Mouse (Mus musculus): Measurements from ENCODE around the gene Tarbp2. TPM values are rescaled to one million over a fixed set of nuclear protein-coding genes. Genes with fewer than 3 reads are reported as not detected.

Tarbp2 gene
- total and polyA plus RNA-seq, 3 experiments, result 62.2 to 105 (median 75.6) TPM

DNA sequence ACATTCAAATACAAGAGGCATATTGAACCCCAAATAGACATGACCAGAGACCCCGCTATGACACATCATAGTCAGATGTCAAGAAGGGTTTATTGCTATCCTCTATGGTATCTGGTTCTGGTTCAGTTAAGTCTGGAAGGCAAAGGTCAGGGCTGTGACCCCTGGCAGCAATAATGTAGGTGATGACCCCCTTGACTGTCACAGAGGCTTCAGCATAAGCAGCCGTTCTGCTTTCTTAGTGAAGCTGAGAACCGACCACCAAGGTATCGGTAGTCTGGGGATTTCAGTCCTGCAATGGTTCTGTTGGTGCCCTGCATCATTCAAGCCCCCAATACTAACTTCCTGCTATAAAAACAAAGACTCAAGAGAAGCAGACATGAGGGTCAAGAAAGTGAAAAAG is 13.6 kb downstream of the Tarbp2 start:
- in situ Hi-C loops (cut with MboI; ENCODE audit: low pct_ligation_motif_present, low pct_unique_long_range_greater_than_20kb, low sequenced_read_pairs) (no loop called here), dilution Hi-C loops (cut with MboI; ENCODE audit: extremely low pct_ligation_motif_present, extremely low pct_unique_long_range_greater_than_20kb, low sequenced_read_pairs) (no loop called here)
- H3K27me3 ChIP-seq (replicated peaks), result no peaks in the 10 kb centered on the region
- H3K36me3 ChIP-seq (replicated peaks in 1 of 2; ENCODE audit: control insufficient read depth in 1 of 2, insufficient read depth in 1 of 2, low read length in 1 of 2), result peaks cover 41 to 90% of the 10 kb centered on the region in 2 experiments
- no peaks in the 10 kb centered on the region for H3K9me3 ChIP-seq (replicated peaks; ENCODE audit: low read length)
- no peak overlapping the region for H3K9ac ChIP-seq (ENCODE audit: insufficient read depth, low read depth)
- no peak overlapping the region for H3K4me2 ChIP-seq (ENCODE audit: insufficient read depth, low read depth, poor library complexity, severe bottlenecking)
- H3K79me2 ChIP-seq (replicated peaks; ENCODE audit: control insufficient read depth, extremely low read depth, insufficient read depth, poor library complexity, severe bottlenecking), result no peaks in the 10 kb centered on the region
- no peak overlapping the region for H3K27ac ChIP-seq (ENCODE audit: insufficient read depth, low read depth)
- H3K4me3 ChIP-seq (replicated peaks in 1 of 3; ENCODE audit: low read depth in 2 of 3, low read length in 2 of 3, poor library complexity in 1 of 3), result no peak overlapping the region
- TF ChIP-seq HCFC1 (IDR thresholded peaks at IDR 0.05; ENCODE audit: low read depth, low read length) (no peak), TBP (conservative IDR thresholded peaks at IDR 0.05; ENCODE audit: low read depth, low read length) (no peak), ZC3H11A (IDR thresholded peaks at IDR 0.05; ENCODE audit: low read depth, low read length) (no peak), ETS1 (conservative IDR thresholded peaks at IDR 0.05; ENCODE audit: low read depth, low read length) (no peak), MEF2A (IDR thresholded peaks at IDR 0.05; ENCODE audit: borderline replicate concordance, low read depth, low read length) (no peak), TCF12 (IDR thresholded peaks at IDR 0.05; ENCODE audit: low read depth, low read length) (no peak), KAT2A (IDR thresholded peaks at IDR 0.05; ENCODE audit: insufficient replicate concordance, low read length) (no peak), MAX (IDR thresholded peaks at IDR 0.05; ENCODE audit: low read length) (no peak), CTCF (conservative IDR thresholded peaks at IDR 0.05 in 1 of 2, IDR thresholded peaks at IDR 0.05 in 1 of 2; ENCODE audit: low read depth in 2 of 2, low read length in 2 of 2) (no peak)
- peaks cover 0 to 8% of the 10 kb centered on the region in 2 experiments; a peak in 1 of 4 replicates for H3K4me1 ChIP-seq (ENCODE audit: control insufficient read depth in 1 of 2, insufficient read depth in 2 of 2)
- DNase-seq (ENCODE audit: extremely low read depth), result no peak

DNA sequence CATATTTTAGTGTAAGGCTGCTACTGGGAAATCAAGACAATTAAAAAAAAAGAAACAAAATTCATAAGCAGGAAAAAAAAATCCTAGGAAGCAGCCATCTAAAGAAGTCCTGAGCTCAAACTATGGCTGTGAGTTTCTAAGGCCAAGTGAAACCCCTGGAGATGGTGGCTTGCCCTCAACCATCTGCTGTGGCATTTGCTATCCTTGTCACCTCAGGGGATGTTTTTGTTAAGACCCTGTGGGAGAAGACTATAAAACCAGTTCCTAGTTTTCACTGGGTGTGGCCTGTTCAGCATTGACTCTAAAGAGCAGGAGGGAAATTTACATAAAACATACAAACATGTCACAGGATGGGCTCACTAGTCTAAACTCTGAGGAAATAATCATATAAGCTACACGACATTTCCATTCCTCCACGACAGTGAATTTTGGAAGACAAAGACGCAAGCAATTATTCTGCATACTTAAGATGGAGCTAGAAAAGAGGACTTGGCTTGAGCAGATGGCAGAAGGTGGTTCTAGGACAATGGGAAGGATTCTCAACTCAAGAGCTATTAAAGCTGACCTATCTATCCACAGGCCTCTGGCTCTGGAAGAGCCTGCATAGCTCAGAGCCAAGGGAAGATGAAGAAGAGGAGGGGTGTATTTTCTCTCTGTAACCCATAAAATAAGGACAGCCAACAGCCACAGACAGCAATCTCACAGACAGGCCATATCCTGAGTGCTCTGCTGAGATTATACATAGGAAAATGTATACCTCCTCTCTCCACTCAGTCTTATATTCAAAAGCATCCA is 14.3 kb downstream of the Tarbp2 start:
- no peak for DNase-seq (ENCODE audit: extremely low read depth)
- no peak overlapping the region for H3K9ac ChIP-seq (ENCODE audit: insufficient read depth, low read depth)
- no peaks in the 10 kb centered on the region for H3K27me3 ChIP-seq (replicated peaks)
- dilution Hi-C loops (cut with MboI; ENCODE audit: extremely low pct_ligation_motif_present, extremely low pct_unique_long_range_greater_than_20kb, low sequenced_read_pairs), result no loop called here
- in situ Hi-C loops (cut with MboI; ENCODE audit: low pct_ligation_motif_present, low pct_unique_long_range_greater_than_20kb, low sequenced_read_pairs), result no loop called here
- no peak overlapping the region for H3K4me3 ChIP-seq (replicated peaks in 1 of 3; ENCODE audit: low read depth in 2 of 3, low read length in 2 of 3, poor library complexity in 1 of 3)
- no peak overlapping the region for H3K4me2 ChIP-seq (ENCODE audit: insufficient read depth, low read depth, poor library complexity, severe bottlenecking)
- peaks cover 42 to 92% of the 10 kb centered on the region in 2 experiments for H3K36me3 ChIP-seq (replicated peaks in 1 of 2; ENCODE audit: control insufficient read depth in 1 of 2, insufficient read depth in 1 of 2, low read length in 1 of 2)
- no peak overlapping the region for H3K27ac ChIP-seq (ENCODE audit: insufficient read depth, low read depth)
- H3K79me2 ChIP-seq (replicated peaks; ENCODE audit: control insufficient read depth, extremely low read depth, insufficient read depth, poor library complexity, severe bottlenecking), result no peaks in the 10 kb centered on the region
- H3K9me3 ChIP-seq (replicated peaks; ENCODE audit: low read length), result no peaks in the 10 kb centered on the region
- H3K4me1 ChIP-seq (ENCODE audit: control insufficient read depth in 1 of 2, insufficient read depth in 2 of 2), result peaks cover 0 to 8% of the 10 kb centered on the region in 2 experiments; a peak in 1 of 4 replicates
- TF ChIP-seq MXI1 (IDR thresholded peaks at IDR 0.05; ENCODE audit: low read depth, low read length), result no peak

- in situ Hi-C loops (cut with MboI; ENCODE audit: low pct_ligation_motif_present, low pct_unique_long_range_greater_than_20kb, low sequenced_read_pairs), result no loop called here
- no peak for TF ChIP-seq TBP (conservative IDR thresholded peaks at IDR 0.05; ENCODE audit: low read depth, low read length)
- no peak for TF ChIP-seq MAFK (IDR thresholded peaks at IDR 0.05; ENCODE audit: insufficient replicate concordance, low read length)
- TF ChIP-seq CHD2 (IDR thresholded peaks at IDR 0.05; ENCODE audit: low read length), result no peak
- no peak for TF ChIP-seq TCF12 (IDR thresholded peaks at IDR 0.05; ENCODE audit: low read depth, low read length)
- no peak for TF ChIP-seq PAX5 (IDR thresholded peaks at IDR 0.05; ENCODE audit: low read length)
- TF ChIP-seq E2F4 (IDR thresholded peaks at IDR 0.05; ENCODE audit: insufficient replicate concordance, low read depth, low read length), result no peak
- TF ChIP-seq CHD1 (IDR thresholded peaks at IDR 0.05; ENCODE audit: low read depth, low read length), result no peak
- no peak for TF ChIP-seq ZKSCAN1 (IDR thresholded peaks at IDR 0.05; ENCODE audit: borderline replicate concordance, low read depth, low read length)
- no peak for TF ChIP-seq MXI1 (IDR thresholded peaks at IDR 0.05; ENCODE audit: low read depth, low read length)
- TF ChIP-seq SMC3 (IDR thresholded peaks at IDR 0.05; ENCODE audit: low read depth, low read length), result no peak
- no peak for TF ChIP-seq CTCF (conservative IDR thresholded peaks at IDR 0.05 in 1 of 2, IDR thresholded peaks at IDR 0.05 in 1 of 2; ENCODE audit: low read depth in 2 of 2, low read length in 2 of 2)
- no peak for TF ChIP-seq RAD21 (IDR thresholded peaks at IDR 0.05; ENCODE audit: low read depth, low read length)
- TF ChIP-seq UBTF (IDR thresholded peaks at IDR 0.05; ENCODE audit: low read depth, low read length), result no peak
- TF ChIP-seq SIN3A (IDR thresholded peaks at IDR 0.05; ENCODE audit: low read length), result no peak
- TF ChIP-seq GABPA (IDR thresholded peaks at IDR 0.05; ENCODE audit: insufficient replicate concordance, low read depth, low read length), result no peak
- TF ChIP-seq BHLHE40 (IDR thresholded peaks at IDR 0.05; ENCODE audit: low read depth, low read length), result no peak
- no peak for TF ChIP-seq JUN (IDR thresholded peaks at IDR 0.05; ENCODE audit: insufficient read depth, low read depth, low read length)
- no peak for TF ChIP-seq ELF1 (IDR thresholded peaks at IDR 0.05; ENCODE audit: low read depth, low read length)
- H3K4me2 ChIP-seq (ENCODE audit: insufficient read depth, low read depth, poor library complexity, severe bottlenecking), result no peak overlapping the region
These were observed 15.9 kb downstream of the Tarbp2 start for GRCm38 (mm10) chr15:102533926-102534325.

More at GRCm38 (mm10) chr15:102533926-102534325, 15.9 kb downstream of the Tarbp2 start:
- DNase-seq (ENCODE audit: extremely low read depth), result no peak
- H3K36me3 ChIP-seq (replicated peaks in 1 of 2; ENCODE audit: control insufficient read depth in 1 of 2, insufficient read depth in 1 of 2, low read length in 1 of 2), result peaks cover 36 to 87% of the 10 kb centered on the region in 2 experiments
- no peak overlapping the region for H3K9ac ChIP-seq (ENCODE audit: insufficient read depth, low read depth)
- dilution Hi-C loops (cut with MboI; ENCODE audit: extremely low pct_ligation_motif_present, extremely low pct_unique_long_range_greater_than_20kb, low sequenced_read_pairs), result no loop called here
- no peak overlapping the region for H3K27ac ChIP-seq (ENCODE audit: insufficient read depth, low read depth)
- no peak overlapping the region for H3K4me3 ChIP-seq (replicated peaks in 1 of 3; ENCODE audit: low read depth in 2 of 3, low read length in 2 of 3, poor library complexity in 1 of 3)
- no peaks in the 10 kb centered on the region for H3K27me3 ChIP-seq (replicated peaks)
- peaks cover 0 to 8% of the 10 kb centered on the region in 2 experiments; a peak in 1 of 4 replicates for H3K4me1 ChIP-seq (ENCODE audit: control insufficient read depth in 1 of 2, insufficient read depth in 2 of 2)
- H3K79me2 ChIP-seq (replicated peaks; ENCODE audit: control insufficient read depth, extremely low read depth, insufficient read depth, poor library complexity, severe bottlenecking), result no peaks in the 10 kb centered on the region
- H3K9me3 ChIP-seq (replicated peaks; ENCODE audit: low read length), result no peaks in the 10 kb centered on the region

Data from CH12.LX (cell line).